10 mouse cellular contexts compared by ENCODE assay signal in the genomic region with DNA sequence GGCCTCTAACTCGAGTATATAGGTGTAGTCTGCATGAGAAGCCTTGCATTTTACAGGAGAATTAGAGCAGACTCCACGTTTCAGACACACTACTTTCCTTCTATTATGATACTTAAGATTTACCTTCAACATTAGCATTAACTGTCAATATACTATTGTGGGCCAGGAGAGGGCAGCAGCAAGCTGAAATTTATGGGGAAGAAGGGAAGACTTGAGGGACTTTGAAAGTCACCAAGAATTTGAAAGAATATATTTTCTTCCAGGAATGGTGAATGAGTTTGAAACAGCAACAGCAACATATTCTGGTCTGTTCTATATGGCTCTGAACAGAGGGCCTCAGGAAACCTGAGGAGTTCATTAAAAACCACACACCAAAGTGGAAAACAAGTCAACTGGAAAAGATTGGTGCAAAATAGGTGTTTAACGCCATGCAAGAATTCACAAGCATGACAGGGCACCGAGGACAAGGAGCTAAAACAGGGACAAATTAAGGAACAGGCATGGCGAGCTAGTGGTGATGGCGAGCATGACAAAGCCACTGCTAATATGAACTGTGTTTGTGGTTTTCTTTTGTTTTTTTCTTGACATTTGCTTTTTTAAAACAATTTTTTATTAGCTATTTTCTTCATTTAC.
DNase-seq lines count a peak whose midpoint lies in the region; ATAC-seq lines count a peak whose summit lies in the region.
"Had no signal": no experiment of that assay in that cellular context is flagged by ENCODE, and none has a peak within 500 bp of the region (broad histone marks: within the 10 kb centered on the region; RNA-seq: fewer than 3 reads in every experiment).

No protein-coding gene starts in this region.

- H3K9ac ChIP-seq in forebrain, embryonic 11.5 days (ENCODE audit: low read length) = no peak overlapping the region
- no peak overlapping the region for H3K9ac ChIP-seq in hindbrain, embryonic 16.5 days (ENCODE audit: low read depth, low read length)
- no peak overlapping the region for H3K9ac ChIP-seq in midbrain, embryonic 15.5 days
- H3K9ac ChIP-seq: liver, embryonic 15.5 days; stomach, embryonic 15.5 days had no signal

- intact Hi-C loops in gastrocnemius, postnatal 36 days (cut with DNase I) = no loop called here

- H3K4me3 ChIP-seq in forebrain, embryonic 11.5 days (ENCODE audit: low read depth, low read length) = no peak overlapping the region
- no peak overlapping the region for H3K4me3 ChIP-seq in forebrain, embryonic 10.5 days
- no peak overlapping the region for H3K4me3 ChIP-seq in hindbrain, embryonic 16.5 days (ENCODE audit: low read length)
- H3K4me3 ChIP-seq in midbrain, embryonic 15.5 days = no peak overlapping the region
- H3K4me3 ChIP-seq: liver, embryonic 15.5 days; stomach, embryonic 15.5 days had no signal

- no peaks in the 10 kb centered on the region for H3K27me3 ChIP-seq in forebrain, embryonic 11.5 days (ENCODE audit: control insufficient read depth, insufficient read depth, low read length)
- no peaks in the 10 kb centered on the region for H3K27me3 ChIP-seq in forebrain, embryonic 10.5 days (ENCODE audit: poor library complexity, severe bottlenecking)
- H3K27me3 ChIP-seq in hindbrain, embryonic 16.5 days (replicated peaks; ENCODE audit: control insufficient read depth, insufficient read depth, low read length) = no peaks in the 10 kb centered on the region
- no peaks in the 10 kb centered on the region for H3K27me3 ChIP-seq in midbrain, embryonic 15.5 days (replicated peaks)
- H3K27me3 ChIP-seq: liver, embryonic 15.5 days; stomach, embryonic 15.5 days had no signal

- 23% methylated on average over 6 of the region's 6 CpGs for WGBS in forebrain, embryonic 11.5 days
- 39% methylated on average over 6 of the region's 6 CpGs for WGBS in forebrain, embryonic 10.5 days
- WGBS in hindbrain, embryonic 16.5 days = 40% methylated on average over 6 of the region's 6 CpGs
- WGBS in midbrain, embryonic 15.5 days = 40% methylated on average over 6 of the region's 6 CpGs

- no peaks in the 10 kb centered on the region for H3K4me1 ChIP-seq in forebrain, embryonic 11.5 days (replicated peaks; ENCODE audit: control insufficient read depth, insufficient read depth, low read length)
- H3K4me1 ChIP-seq in forebrain, embryonic 10.5 days = peaks cover 5% of the 10 kb centered on the region; the same call in 1 of the 2 replicates
- no peaks in the 10 kb centered on the region for H3K4me1 ChIP-seq in hindbrain, embryonic 16.5 days (ENCODE audit: control insufficient read depth, insufficient read depth, low read depth, low read length)
- H3K4me1 ChIP-seq in midbrain, embryonic 15.5 days = no peaks in the 10 kb centered on the region
- H3K4me1 ChIP-seq: liver, embryonic 15.5 days; stomach, embryonic 15.5 days had no signal

- H3K27ac ChIP-seq in forebrain, embryonic 11.5 days (ENCODE audit: low read depth, low read length) = no peak overlapping the region
- no peak overlapping the region for H3K27ac ChIP-seq in forebrain, embryonic 10.5 days
- H3K27ac ChIP-seq in hindbrain, embryonic 16.5 days (ENCODE audit: low read depth, low read length) = no peak overlapping the region
- H3K27ac ChIP-seq in midbrain, embryonic 15.5 days = no peak overlapping the region
- H3K27ac ChIP-seq: liver, embryonic 15.5 days; stomach, embryonic 15.5 days had no signal

- H3K9me3 ChIP-seq in forebrain, embryonic 11.5 days (ENCODE audit: control insufficient read depth, low read length) = no peaks in the 10 kb centered on the region
- H3K9me3 ChIP-seq in forebrain, embryonic 10.5 days = no peaks in the 10 kb centered on the region
- H3K9me3 ChIP-seq in hindbrain, embryonic 16.5 days (ENCODE audit: control insufficient read depth, low read length) = no peaks in the 10 kb centered on the region
- H3K9me3 ChIP-seq in midbrain, embryonic 15.5 days = no peaks in the 10 kb centered on the region
- H3K9me3 ChIP-seq: liver, embryonic 15.5 days; stomach, embryonic 15.5 days had no signal

- peak; percentile 71; the same call in 1 of the 2 replicates for ATAC-seq in forebrain, embryonic 11.5 days (replicated peaks; ENCODE audit: low FRiP score)
- ATAC-seq in hindbrain, embryonic 16.5 days = 0 out of 2 replicates have a peak, but pooled peaks have one; percentile 45
- 0 out of 2 replicates have a peak, but pooled peaks have one; percentile 37 for ATAC-seq in midbrain, embryonic 15.5 days (replicated peaks)
- no peak for ATAC-seq in granulocyte monocyte progenitor cell, adult 5-6 weeks (replicated peaks; ENCODE audit: poor library complexity, severe bottlenecking)

- no peaks in the 10 kb centered on the region for H3K36me3 ChIP-seq in forebrain, embryonic 11.5 days (ENCODE audit: control insufficient read depth, insufficient read depth, low read length)
- H3K36me3 ChIP-seq in forebrain, embryonic 10.5 days (replicated peaks) = no peaks in the 10 kb centered on the region
- no peaks in the 10 kb centered on the region for H3K36me3 ChIP-seq in hindbrain, embryonic 16.5 days (ENCODE audit: control insufficient read depth, insufficient read depth, low read length)
- H3K36me3 ChIP-seq in midbrain, embryonic 15.5 days (replicated peaks) = no peaks in the 10 kb centered on the region
- H3K36me3 ChIP-seq: liver, embryonic 15.5 days; stomach, embryonic 15.5 days had no signal

- no peak overlapping the region for H3K4me2 ChIP-seq in forebrain, embryonic 11.5 days (ENCODE audit: low read depth, low read length, severe bottlenecking)
- no peak overlapping the region for H3K4me2 ChIP-seq in hindbrain, embryonic 16.5 days (ENCODE audit: low read length)
- no peak overlapping the region for H3K4me2 ChIP-seq in midbrain, embryonic 15.5 days
- H3K4me2 ChIP-seq: liver, embryonic 15.5 days; stomach, embryonic 15.5 days had no signal

- peak; percentile 55 for DNase-seq in forebrain, embryonic 11.5 days (ENCODE audit: low spot score)
- no peak for DNase-seq in forebrain, embryonic 10.5 days (ENCODE audit: extremely low spot score, low spot score)
- DNase-seq in testis, postnatal 10 days (ENCODE audit: low spot score) = peak; percentile 56
- DNase-seq in testis, postnatal 14 days (ENCODE audit: low spot score) = no peak
- DNase-seq in gastrocnemius, postnatal 36 days = no peak

Comparison
In these comparisons a context has a peak if more than half of its experiments do, and no peak if none do; other contexts are left out.
1. DNase-seq: peak in forebrain, embryonic 11.5 days (single experiment) and testis, postnatal 10 days (single experiment); none in forebrain, embryonic 10.5 days (single experiment), testis, postnatal 14 days (single experiment) and gastrocnemius, postnatal 36 days (0 of 2).